Mouse (Mus musculus) spleen, adult 2 months (tissue): ENCODE data around the gene Eloa. TPM values are rescaled to one million over a fixed set of nuclear protein-coding genes. Genes with fewer than 3 reads are reported as not detected.
"Not testable (repeated sequence)": the region's sequence is repeated elsewhere in the genome, so short reads cannot be mapped to it uniquely, and the experiment has no call there.

Experiments used
- DNase-seq, 2 experiments: peaks; one replicate each; pipeline versions ENCODE4 v3.0.0 to v3.0.0-alpha.2; 2012 to 2021; ENCODE audit warnings: low spot score in 2 of 2, low read depth in 1 of 2
- H3K27ac ChIP-seq: fragments of 200-500 bp; 2 replicates; pipeline ENCODE4 v1.5.1; 2012; ENCODE audit warnings: low read length, inconsistent platforms; ENCODE audit not compliant: insufficient read depth
- H3K27me3 ChIP-seq: fragments of 200-500 bp; 2 replicates; pipeline ENCODE4 v1.6.1; 2012; ENCODE audit warnings: mild to moderate bottlenecking, moderate library complexity, low read length, inconsistent platforms; ENCODE audit not compliant: control insufficient read depth, insufficient read depth
- H3K36me3 ChIP-seq: fragments of 200-500 bp; 2 replicates; pipeline ENCODE4 v1.6.1; 2012; ENCODE audit warnings: mild to moderate bottlenecking, low read length, inconsistent platforms; ENCODE audit not compliant: control insufficient read depth, insufficient read depth
- H3K4me1 ChIP-seq: fragments of 200-500 bp; 2 replicates; pipeline ENCODE4 v1.6.1; 2011; ENCODE audit warnings: inconsistent platforms; ENCODE audit not compliant: control insufficient read depth, insufficient read depth, insufficient read length
- H3K4me3 ChIP-seq: fragments of 200-500 bp; 2 replicates; pipeline ENCODE4 v1.5.1; 2011; ENCODE audit warnings: mild to moderate bottlenecking, inconsistent platforms; ENCODE audit not compliant: insufficient read depth, insufficient read length; ENCODE audit errors: extremely low read depth
- CTCF ChIP-seq: fragments of 200-500 bp; IDR thresholded peaks from 2 replicates; pipeline ENCODE4 v1.5.1; 2011; ENCODE audit warnings: mild to moderate bottlenecking, inconsistent platforms; ENCODE audit not compliant: insufficient read depth, insufficient read length, insufficient replicate concordance; ENCODE audit errors: extremely low read depth
- POLR2A ChIP-seq: fragments of 200-500 bp; IDR thresholded peaks from 2 replicates; pipeline ENCODE4 v1.6.1; 2011; ENCODE audit warnings: low read depth, low read length, inconsistent platforms
- WGBS: fragments of 180-500 bp; shearing (Covaris S2); methylation state at CpG from one replicate; pipeline ENCODE4 v1.1.7; 2018; 5-methylcytosine and 5-hydroxymethylcytosine counted together
- polyA plus RNA-seq: library from polyadenylated mRNA; depleted of rRNA; stranded (reverse); fragments of >200 nt; gene quantifications from 2 replicates; pipeline ENCODE4 v1.2.3, GENCODE M21; 2012

Gene Eloa
- polyA plus RNA-seq, 1 experiment, result 8.6 TPM

- Histone ChIP-seq H3K27ac (no peak overlapping the region), H3K4me1 (no peaks in the 10 kb centered on the region; the same call in 1 of the 2 replicates), H3K4me3 (no peak overlapping the region), H3K36me3 (peaks cover 13% of the 10 kb centered on the region), H3K27me3 (no peaks in the 10 kb centered on the region)
- DNase-seq, result no peak
- 92% methylated on average over 7 of the region's 7 CpGs for WGBS
- TF ChIP-seq POLR2A, result no peak
- no peak for TF ChIP-seq CTCF
Measured at GRCm38 (mm10) chr4:135985769-135986168, 35.8 kb downstream of the Eloa start.

GRCm38 (mm10) chr4:135985193-135985592 is 36.4 kb downstream of the Eloa start:
- Histone ChIP-seq H3K27me3 (no peaks in the 10 kb centered on the region), H3K27ac (no peak overlapping the region), H3K4me3 (no peak overlapping the region), H3K4me1 (no peaks in the 10 kb centered on the region; the same call in 1 of the 2 replicates), H3K36me3 (peaks cover 13% of the 10 kb centered on the region)
- DNase-seq, result no peak
- 78% methylated on average over 5 of the region's 5 CpGs for WGBS
- TF ChIP-seq POLR2A, result no peak
- TF ChIP-seq CTCF, result no peak

- Histone ChIP-seq H3K27me3 (no peaks in the 10 kb centered on the region), H3K4me3 (no peak overlapping the region), H3K36me3 (peaks cover 13% of the 10 kb centered on the region), H3K27ac (no peak overlapping the region), H3K4me1 (no peaks in the 10 kb centered on the region; the same call in 1 of the 2 replicates)
- no peak for DNase-seq
- TF ChIP-seq CTCF, result no peak
- TF ChIP-seq POLR2A, result no peak
- WGBS, result 95% methylated on average over 5 of the region's 5 CpGs
Measured at GRCm38 (mm10) chr4:135984556-135984955, 37.0 kb downstream of the Eloa start.

- Histone ChIP-seq H3K4me1 (no peaks in the 10 kb centered on the region; the same call in 1 of the 2 replicates), H3K36me3 (peaks cover 19% of the 10 kb centered on the region), H3K27ac (peak overlapping the region; percentile 63; the same call in 1 of the 2 replicates), H3K4me3 (no peak overlapping the region), H3K27me3 (no peaks in the 10 kb centered on the region)
- DNase-seq, result no peak
- TF ChIP-seq CTCF (no peak), POLR2A (no peak)
- 70% methylated on average over 7 of the region's 7 CpGs for WGBS
Measured at GRCm38 (mm10) chr4:135981524-135982063, 40.0 kb downstream of the Eloa start.

- H3K4me1 ChIP-seq, H3K27ac ChIP-seq, H3K27me3 ChIP-seq, H3K4me3 ChIP-seq, DNase-seq: not testable (repeated sequence)
- WGBS, result 89% methylated on average over 5 of the region's 5 CpGs
- H3K36me3 ChIP-seq, result peaks cover 26% of the 10 kb centered on the region
Measured at GRCm38 (mm10) chr4:135980223-135980622, 41.3 kb downstream of the Eloa start.

- Histone ChIP-seq H3K27me3 (no peaks in the 10 kb centered on the region), H3K4me3 (no peak overlapping the region), H3K36me3 (peaks cover 17% of the 10 kb centered on the region), H3K4me1 (peaks cover 8% of the 10 kb centered on the region; the same call in 1 of the 2 replicates), H3K27ac (no peak overlapping the region)
- TF ChIP-seq CTCF (no peak), POLR2A (no peak)
- 97% methylated on average over 12 of the region's 12 CpGs for WGBS
- DNase-seq, result no peak
Measured at GRCm38 (mm10) chr4:135976146-135976545, 45.4 kb downstream of the Eloa start.

- TF ChIP-seq POLR2A (no peak), CTCF (no peak)
- peak overlapping the region; percentile 71 for H3K27ac ChIP-seq
- H3K4me1 ChIP-seq, result peaks cover 8% of the 10 kb centered on the region; the same call in 1 of the 2 replicates
- no peaks in the 10 kb centered on the region for H3K27me3 ChIP-seq
- 21% methylated on average over 13 of the region's 13 CpGs for WGBS
- H3K4me3 ChIP-seq, result peak overlapping the region; percentile 85
- no peak for DNase-seq
- peaks cover 33% of the 10 kb centered on the region for H3K36me3 ChIP-seq
Measured at GRCm38 (mm10) chr4:135972911-135973811, 48.4 kb downstream of the Eloa start.
